Mouse (Mus musculus) ES-Bruce4 (cell line): ENCODE data around the gene Tmed10.

ENCODE experiments used
- CTCF ChIP-seq: IDR thresholded peaks from one replicate; pipeline ENCODE4 v1.8.1; 2011; ENCODE audit warnings: low read depth, low read length
- EP300 ChIP-seq: IDR thresholded peaks from 2 replicates; pipeline ENCODE4 v1.6.1; 2011; ENCODE audit warnings: low read depth, low read length; ENCODE audit not compliant: insufficient read depth
- POLR2A ChIP-seq: IDR thresholded peaks from one replicate; pipeline ENCODE4 v1.8.1; 2011; ENCODE audit warnings: low read length; ENCODE audit not compliant: insufficient read depth

DNA sequence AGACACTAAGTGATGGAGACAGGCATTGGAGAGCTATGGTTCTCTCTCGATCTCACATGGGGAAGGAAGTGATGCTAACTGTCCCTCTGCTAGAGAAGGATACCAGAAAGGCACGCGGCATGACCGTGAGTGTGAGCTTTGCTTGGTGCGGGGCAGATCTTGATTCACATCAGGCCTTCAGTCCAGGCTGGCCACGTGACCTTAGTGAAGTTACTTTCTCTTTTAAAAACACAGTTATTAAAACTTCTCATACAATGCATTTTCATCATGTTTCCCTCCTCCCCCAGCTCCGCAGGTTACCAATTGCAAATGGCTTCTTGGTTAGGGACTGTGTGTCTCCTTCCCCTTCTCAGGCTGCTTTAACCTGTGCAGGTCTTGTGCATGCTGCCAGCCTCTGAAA, 16.5 kb upstream of the Tmed10 start:
- TF ChIP-seq POLR2A (no peak), CTCF (no peak), EP300 (no peak)
